Mouse (Mus musculus) large intestine, adult 2 months (tissue): ENCODE measurements around the gene Etv1. TPM values are rescaled to one million over a fixed set of nuclear protein-coding genes. Genes with fewer than 3 reads are reported as not detected.

Source experiments
- DNase-seq: peaks from one replicate; pipeline ENCODE4 v3.0.0-alpha.2; 2012; ENCODE audit warnings: low read depth, low spot score
- WGBS: fragments of 180-500 bp; shearing (Covaris S2); methylation state at CpG from one replicate; pipeline ENCODE4 v1.1.7; 2018; 5-methylcytosine and 5-hydroxymethylcytosine counted together
- polyA plus RNA-seq: library from polyadenylated mRNA; depleted of rRNA; stranded (reverse); fragments of >200 nt; gene quantifications from 2 replicates; pipeline ENCODE4 v1.2.3, GENCODE M21; 2012; rRNA removed

The Etv1 gene
- 1.8 and 2.6 TPM in 2 replicates for polyA plus RNA-seq

DNA sequence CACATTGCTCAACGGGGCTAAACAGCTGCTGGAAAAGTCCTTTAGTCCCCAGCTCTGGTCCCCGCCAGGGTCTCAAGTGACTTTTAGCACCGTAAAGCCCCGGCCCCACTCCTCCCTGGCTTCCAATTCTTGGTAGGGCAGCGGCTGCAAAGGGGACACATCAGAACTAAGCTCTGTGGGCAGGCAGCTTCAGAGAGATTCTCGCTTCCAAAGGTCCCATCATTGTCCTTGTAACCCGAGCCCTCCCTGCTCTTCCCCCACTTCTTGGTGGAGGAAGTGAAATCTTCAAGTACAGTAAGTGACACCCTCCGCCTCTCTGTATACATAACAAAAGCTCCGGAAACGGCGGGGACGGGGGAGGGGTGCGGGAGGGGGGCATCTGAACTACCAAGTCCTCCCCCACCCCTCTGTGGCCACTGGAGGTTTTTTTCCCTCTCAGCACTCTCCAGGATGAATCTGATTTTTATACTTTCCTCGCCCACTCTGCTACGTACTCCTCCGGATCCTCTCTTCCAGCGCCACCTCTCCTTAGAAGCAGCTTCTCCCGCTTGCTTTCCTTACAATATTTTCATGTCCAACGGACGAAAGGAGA lies at the start of gene Etv1:
Etv1 (plus strand) TSS at position 195 of the 592 bp plus-strand sequence.
- under 1% methylated on average over 20 of the region's 20 CpGs for WGBS
- no peak for DNase-seq

- 69% methylated on average over 3 of the region's 3 CpGs for WGBS
- no peak for DNase-seq
Observed at GRCm38 (mm10) chr12:38729661-38730060, 49.5 kb upstream of the Etv1 start.

GRCm38 (mm10) chr12:38730791-38731190 lies 48.4 kb upstream of the Etv1 start:
- DNase-seq = no peak
- 92% methylated on average over 2 of the region's 2 CpGs for WGBS

- 31% methylated on average over 2 of the region's 2 CpGs for WGBS
Observed at GRCm38 (mm10) chr12:38759322-38759721, 19.9 kb upstream of the Etv1 start.

DNA sequence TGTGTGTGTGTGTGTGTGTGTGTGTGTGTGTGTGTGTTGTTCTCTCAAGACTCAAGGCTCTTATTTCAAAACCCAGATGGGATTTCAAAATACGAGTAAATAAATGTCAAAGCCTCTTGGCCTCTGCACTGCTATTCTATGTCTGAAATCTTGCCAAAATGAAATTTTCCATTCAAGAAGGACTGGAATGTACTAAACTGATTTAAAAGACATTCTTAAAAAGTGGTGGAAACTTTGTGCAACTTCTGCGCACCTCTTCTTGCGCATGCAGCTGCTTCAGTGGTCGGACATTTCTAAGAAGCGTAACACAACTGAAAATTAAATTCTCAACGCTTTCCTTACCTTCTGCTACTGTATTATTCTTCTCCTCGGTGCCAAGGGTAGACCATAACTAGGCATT lies 1.9 kb upstream of the Etv1 start:
- 71% methylated on average over 7 of the region's 7 CpGs for WGBS
- no peak for DNase-seq

More at GRCm38 (mm10) chr12:38759322-38759721, 19.9 kb upstream of the Etv1 start:
- no peak for DNase-seq

GRCm38 (mm10) chr12:38777957-38778298 lies 1.3 kb upstream of the Etv1 start:
- 7% methylated on average over 6 of the region's 6 CpGs for WGBS
- no peak for DNase-seq

DNA sequence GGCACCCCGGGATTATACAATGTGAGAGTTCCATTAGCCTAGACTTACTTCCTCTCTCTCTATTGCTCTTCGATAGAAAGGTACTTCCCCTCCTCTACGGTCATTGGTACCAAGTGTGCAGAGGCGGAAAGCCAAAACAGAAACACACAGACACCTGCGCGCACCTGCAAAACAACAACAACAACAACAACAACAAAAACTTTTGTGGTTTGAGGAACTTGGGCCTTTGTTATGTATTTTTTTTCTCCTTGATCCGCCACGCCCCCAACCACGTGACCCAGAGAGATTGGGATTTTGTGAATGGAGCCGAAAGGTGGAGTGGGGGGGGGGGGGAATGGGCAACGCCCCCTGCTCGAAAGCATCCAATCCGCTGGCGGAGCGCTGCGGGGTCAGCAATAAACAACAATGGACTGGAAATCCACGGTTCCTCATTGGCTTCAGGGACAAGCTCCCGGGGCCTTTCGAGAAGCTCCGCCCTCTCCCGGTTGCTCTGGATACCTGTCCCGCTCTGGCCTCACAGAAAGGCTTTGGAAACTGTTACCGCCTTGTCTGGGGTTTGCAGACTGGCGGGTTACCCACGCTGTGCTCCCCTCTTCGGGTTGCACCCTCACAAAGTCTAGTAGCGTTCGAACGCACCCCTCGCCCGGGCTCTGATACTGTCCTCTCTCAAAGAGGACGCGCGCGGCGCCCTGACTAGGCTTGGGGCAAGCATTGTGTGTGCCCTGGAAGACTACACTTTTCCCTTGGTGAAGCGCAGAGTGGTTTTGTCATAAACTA lies 693 bp upstream of the Etv1 start:
- under 1% methylated on average over 37 of the region's 37 CpGs for WGBS
- DNase-seq = peak; percentile 60

DNA sequence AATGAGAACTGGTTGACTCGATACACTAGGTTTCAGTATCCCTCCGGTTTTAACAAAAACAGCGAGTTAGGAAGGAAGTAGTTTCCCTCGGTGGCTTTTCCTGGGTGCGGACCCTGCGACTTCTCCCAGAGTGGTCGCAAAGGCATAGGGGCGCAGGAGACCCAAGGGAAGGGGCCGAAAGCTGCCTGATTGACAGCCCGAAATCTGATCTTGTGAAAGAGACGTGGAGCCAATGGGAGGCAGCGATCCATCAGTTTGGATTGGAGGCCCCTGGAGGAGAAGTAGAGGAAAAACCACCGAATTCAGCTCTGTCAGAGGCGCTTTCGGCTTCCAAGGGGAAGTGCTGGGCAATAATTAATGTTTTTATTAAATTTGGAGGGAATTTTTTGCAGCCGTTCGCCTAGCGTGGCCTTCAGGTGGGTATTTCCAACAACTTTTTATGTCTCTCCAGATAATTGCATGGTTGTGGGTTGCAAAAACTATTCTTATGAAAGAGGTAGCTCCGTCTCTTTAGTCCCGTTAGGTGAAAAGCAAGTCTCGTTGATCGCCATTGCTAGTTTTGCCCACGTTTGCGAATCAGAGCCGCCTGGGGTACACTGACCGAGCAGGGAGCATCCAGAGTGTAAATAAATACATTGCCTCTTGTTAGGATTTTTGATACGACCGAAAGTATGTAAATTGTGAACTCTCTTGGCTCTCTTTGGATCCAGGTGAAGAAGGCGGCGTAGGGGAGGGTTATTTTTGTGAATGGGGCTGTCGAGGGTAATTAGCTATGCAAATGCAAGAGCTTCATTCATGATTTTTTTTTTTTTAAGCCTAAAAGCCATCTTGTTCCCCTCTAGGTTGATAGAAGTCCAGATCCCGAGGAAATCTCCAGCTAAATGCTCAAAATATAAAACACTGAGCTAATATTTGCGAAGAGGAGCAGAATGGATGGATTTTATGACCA lies 1.1 kb downstream of the Etv1 start:
- no peak for DNase-seq
- WGBS = 1% methylated on average over 33 of the region's 33 CpGs

GRCm38 (mm10) chr12:38780955-38781304 lies 1.8 kb downstream of the Etv1 start:
- no peak for DNase-seq
- WGBS = 5% methylated on average over 11 of the region's 11 CpGs

GRCm38 (mm10) chr12:38781686-38782085 lies 2.5 kb downstream of the Etv1 start:
- 23% methylated on average over 6 of the region's 6 CpGs for WGBS
- no peak for DNase-seq

GRCm38 (mm10) chr12:38783291-38783690 lies 4.1 kb downstream of the Etv1 start:
- no peak for DNase-seq
- 70% methylated on average over 1 of the region's 1 CpGs for WGBS

DNA sequence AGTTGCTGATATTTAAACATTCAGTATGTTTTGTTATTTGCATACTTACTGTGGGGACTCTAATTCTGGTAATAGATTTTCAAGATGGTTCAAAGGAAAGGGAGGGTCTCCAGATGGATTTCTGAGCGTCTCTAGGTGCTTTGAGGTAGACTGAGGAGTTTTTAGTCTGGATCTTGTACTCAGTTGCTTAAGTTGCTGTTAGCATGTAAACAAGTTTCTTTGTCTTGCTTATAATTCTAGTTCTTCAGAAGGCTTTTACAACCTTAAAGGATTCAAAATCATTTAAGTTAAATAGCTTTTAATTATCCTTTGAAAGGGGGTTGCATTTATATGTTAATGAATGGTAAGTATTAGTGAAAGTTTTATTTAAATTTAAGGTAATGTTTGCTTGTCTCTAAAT lies 5.0 kb downstream of the Etv1 start:
- WGBS = 35% methylated on average over 1 of the region's 1 CpGs
- DNase-seq = no peak

GRCm38 (mm10) chr12:38786571-38786970 lies 7.4 kb downstream of the Etv1 start:
- DNase-seq = no peak
- 84% methylated on average over 4 of the region's 4 CpGs for WGBS

DNA sequence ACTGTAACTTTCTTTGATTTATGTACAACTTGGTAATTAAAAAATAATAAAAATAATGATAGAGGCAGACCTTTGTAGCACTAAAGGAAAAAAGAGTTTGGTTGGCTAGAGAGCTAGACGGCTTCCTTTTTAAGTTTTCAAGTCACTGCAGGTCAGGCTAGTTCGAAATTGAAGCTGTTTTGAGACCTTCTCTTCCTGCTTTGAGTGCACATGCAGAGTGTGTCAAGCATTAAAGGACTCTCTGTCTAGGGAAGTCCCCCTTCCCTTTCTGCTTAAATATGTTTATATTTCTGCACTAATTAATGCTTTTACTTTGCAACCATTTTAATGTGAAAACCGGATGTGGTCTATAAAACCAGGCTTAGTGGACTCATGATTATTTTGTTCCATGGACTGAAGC lies 8.5 kb downstream of the Etv1 start:
- WGBS = 51% methylated on average over 3 of the region's 3 CpGs
- DNase-seq = no peak

- peak; percentile 40 for DNase-seq
- WGBS = 8% methylated on average over 6 of the region's 6 CpGs
Observed at GRCm38 (mm10) chr12:38788621-38789020, 9.4 kb downstream of the Etv1 start.

DNA sequence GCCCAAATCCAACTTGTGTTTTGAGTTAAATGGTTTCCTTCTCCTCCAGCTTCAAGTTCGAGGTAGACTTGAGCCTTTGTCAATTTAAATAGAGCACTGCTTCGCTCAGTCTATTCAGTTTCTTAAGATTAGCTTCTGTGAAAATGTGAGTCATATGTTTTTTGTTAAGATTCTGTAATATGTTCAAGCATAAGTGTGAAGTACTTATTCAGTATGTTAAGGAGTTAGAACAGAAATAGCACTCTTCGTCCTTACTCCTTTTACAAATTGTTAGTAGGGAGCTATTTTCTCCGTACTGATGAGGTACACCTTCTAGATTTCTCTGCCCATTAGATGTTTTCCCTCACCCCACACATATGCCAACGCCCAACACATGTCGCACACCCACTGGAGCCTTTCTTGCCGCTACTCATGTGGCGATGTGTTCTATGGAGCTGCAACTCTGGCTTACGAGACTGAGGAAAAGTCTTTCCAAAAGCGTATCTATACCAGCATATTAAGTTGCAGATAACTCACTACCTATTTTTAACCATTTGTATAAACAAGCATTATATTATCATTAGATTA lies 10.7 kb downstream of the Etv1 start:
- DNase-seq = no peak
- 95% methylated on average over 10 of the region's 10 CpGs for WGBS

DNA sequence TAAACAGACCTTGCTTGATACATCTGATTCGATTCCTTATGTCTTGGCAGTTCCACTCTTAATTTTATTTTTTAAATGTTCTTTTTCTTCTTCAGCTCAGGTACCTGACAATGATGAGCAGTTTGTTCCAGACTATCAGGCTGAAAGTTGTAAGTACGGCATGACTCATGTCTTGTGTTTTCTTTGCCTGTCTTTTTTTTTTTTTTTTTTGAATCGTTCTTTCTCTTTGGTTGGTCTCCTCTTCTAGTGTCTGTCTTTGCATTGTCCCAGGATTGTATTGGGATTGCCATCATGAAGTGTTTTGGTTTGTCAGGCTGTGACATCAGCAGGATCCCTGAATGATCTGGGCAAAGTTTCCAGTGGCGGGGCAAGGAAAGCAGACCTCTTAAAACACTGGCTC lies 13.9 kb downstream of the Etv1 start:
- whole genome bisulfite sequencing = 46% methylated on average over 4 of the region's 4 CpGs
- no peak for DNase-seq

GRCm38 (mm10) chr12:38793697-38794096 lies 14.5 kb downstream of the Etv1 start:
- 63% methylated on average over 2 of the region's 2 CpGs for WGBS
- no peak for DNase-seq

- no peak for DNase-seq
- WGBS = 72% methylated on average over 5 of the region's 5 CpGs
Observed at GRCm38 (mm10) chr12:38807031-38807430, 27.9 kb downstream of the Etv1 start.

GRCm38 (mm10) chr12:38812392-38812791 lies 33.2 kb downstream of the Etv1 start:
- 69% methylated on average over 6 of the region's 6 CpGs for WGBS
- DNase-seq = no peak
